Mouse (Mus musculus) ES-E14 (cell line): Measurements from ENCODE around the gene Mrpl58.

Experiments
- CHD2 ChIP-seq: IDR thresholded peaks from 2 replicates; pipeline ENCODE4 v1.6.1; 2014; ENCODE audit warnings: mild to moderate bottlenecking, low read depth, low read length, inconsistent platforms
- HCFC1 ChIP-seq: IDR thresholded peaks from 2 replicates; pipeline ENCODE4 v1.6.1; 2012; ENCODE audit warnings: low read length, inconsistent platforms, borderline replicate concordance; ENCODE audit not compliant: insufficient read depth
- MAFK ChIP-seq: IDR thresholded peaks from 2 replicates; pipeline ENCODE4 v1.6.1; 2014; ENCODE audit warnings: mild to moderate bottlenecking, low read depth, low read length, inconsistent platforms; ENCODE audit not compliant: insufficient read depth
- ZC3H11A ChIP-seq: IDR thresholded peaks from 2 replicates; pipeline ENCODE4 v1.6.1; 2012; ENCODE audit warnings: low read depth, mild to moderate bottlenecking, inconsistent platforms, low read length, borderline replicate concordance
- ZNF384 ChIP-seq: IDR thresholded peaks from 2 replicates; pipeline ENCODE4 v1.6.1; 2012; ENCODE audit warnings: low read depth, low read length, inconsistent platforms

- TF ChIP-seq ZC3H11A (no peak), CHD2 (no peak), MAFK (no peak), ZNF384 (no peak), HCFC1 (no peak)
These were observed 44.3 kb upstream of the Mrpl58 start for GRCm38 (mm10) chr11:115359293-115359692.
